Mouse (Mus musculus) bone marrow macrophage, adult 2 months (primary cell): ENCODE results near the gene Fam131c. TPM values are rescaled to one million over a fixed set of nuclear protein-coding genes. Genes with fewer than 3 reads are reported as not detected.

Source experiments
- H3K27ac ChIP-seq: 2 replicates; pipeline ENCODE4 v1.5.1; 2012; ENCODE audit warnings: low read depth, low read length; ENCODE audit not compliant: insufficient read depth
- H3K4me1 ChIP-seq: 2 replicates; pipeline ENCODE4 v1.6.1; 2012; ENCODE audit warnings: low read length; ENCODE audit not compliant: control insufficient read depth, insufficient read depth
- H3K4me3 ChIP-seq: 2 replicates; pipeline ENCODE4 v1.5.1; 2012; ENCODE audit warnings: mild to moderate bottlenecking, low read length, moderate library complexity; ENCODE audit not compliant: insufficient read depth
- CTCF ChIP-seq: IDR thresholded peaks from 2 replicates; pipeline ENCODE4 v1.5.1; 2012; ENCODE audit warnings: low read depth, mild to moderate bottlenecking, low read length, moderate library complexity
- POLR2A ChIP-seq: IDR thresholded peaks from 2 replicates; pipeline ENCODE4 v1.6.1; 2012; ENCODE audit warnings: mild to moderate bottlenecking, low read depth, low read length, borderline replicate concordance
- polyA plus RNA-seq: library from polyadenylated mRNA; stranded (reverse); fragments of >200 nt; gene quantifications from 2 replicates; pipeline ENCODE4 v1.2.4, GENCODE M21; 2012; ENCODE audit not compliant: missing spikeins, insufficient read depth, insufficient read length

The Fam131c gene
- polyA plus RNA-seq, 1 experiment = not detected

DNA sequence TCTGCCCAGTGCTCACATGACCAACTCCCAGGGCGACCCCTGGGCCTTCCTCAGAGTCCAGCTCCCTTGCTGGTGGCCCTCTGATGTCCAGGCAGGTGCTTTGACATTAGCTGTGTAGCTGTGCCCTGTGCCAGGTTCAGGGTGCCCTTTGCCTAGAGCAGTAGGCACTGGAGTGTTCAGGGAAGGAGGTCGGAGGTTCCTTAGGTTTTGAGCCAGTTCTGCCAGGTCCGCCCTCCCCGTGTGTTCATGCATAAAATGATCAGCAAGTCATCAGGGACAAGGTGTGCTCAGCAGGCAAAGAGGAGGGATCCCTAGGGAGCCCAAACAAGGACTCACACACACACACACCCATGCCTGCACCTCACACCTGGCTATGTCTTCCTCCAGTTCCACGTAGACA is 15.0 kb upstream of the Fam131c start:
- TF ChIP-seq CTCF = no peak
- H3K4me1 ChIP-seq = no peaks in the 10 kb centered on the region
- no peak overlapping the region for H3K4me3 ChIP-seq
- no peak overlapping the region for H3K27ac ChIP-seq

DNA sequence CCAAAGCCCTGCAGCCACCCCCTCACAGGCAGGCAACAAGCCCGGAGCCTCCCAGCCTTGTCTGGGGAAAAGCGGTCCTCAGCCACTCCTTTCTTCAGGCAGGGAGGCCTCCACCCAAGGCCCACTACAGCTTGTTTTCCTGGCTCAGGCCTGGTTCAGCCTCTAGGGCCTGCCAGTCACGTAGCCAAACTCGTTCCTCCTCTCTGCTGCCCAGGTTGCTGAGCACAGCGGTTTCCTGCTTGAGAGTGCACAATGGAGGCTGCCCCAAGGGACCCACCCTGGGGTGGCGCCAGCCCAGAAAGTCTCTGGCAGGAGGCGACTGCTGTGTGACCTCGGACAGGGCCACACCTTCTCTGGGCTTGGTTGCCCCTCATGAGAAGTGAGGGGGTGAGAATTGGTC is 14.2 kb upstream of the Fam131c start:
- no peaks in the 10 kb centered on the region for H3K4me1 ChIP-seq
- no peak overlapping the region for H3K27ac ChIP-seq
- TF ChIP-seq POLR2A (no peak), CTCF (no peak)
- H3K4me3 ChIP-seq = no peak overlapping the region

DNA sequence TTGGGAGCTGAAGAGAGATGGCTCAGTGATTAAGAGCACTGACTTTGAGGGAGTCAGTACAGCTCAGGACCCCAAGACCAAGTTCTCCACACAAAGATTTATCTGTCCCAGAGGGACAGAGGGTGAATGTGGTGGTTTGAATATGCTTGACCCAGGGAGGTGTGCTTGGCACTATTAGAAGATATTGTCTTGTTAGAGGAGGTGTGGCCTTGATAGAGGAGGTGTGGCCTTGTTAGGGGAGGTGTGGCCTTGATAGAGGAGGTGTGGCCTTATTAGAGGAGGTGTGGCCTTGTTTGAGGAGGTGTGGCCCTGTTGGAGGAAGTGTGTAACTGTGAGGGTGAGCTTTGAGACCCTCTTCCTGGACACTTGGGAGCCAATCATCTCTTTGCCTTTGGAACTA is 10.2 kb upstream of the Fam131c start:
- Histone ChIP-seq H3K27ac (no peak overlapping the region), H3K4me3 (no peak overlapping the region), H3K4me1 (no peaks in the 10 kb centered on the region)
- TF ChIP-seq CTCF (no peak), POLR2A (no peak)

DNA sequence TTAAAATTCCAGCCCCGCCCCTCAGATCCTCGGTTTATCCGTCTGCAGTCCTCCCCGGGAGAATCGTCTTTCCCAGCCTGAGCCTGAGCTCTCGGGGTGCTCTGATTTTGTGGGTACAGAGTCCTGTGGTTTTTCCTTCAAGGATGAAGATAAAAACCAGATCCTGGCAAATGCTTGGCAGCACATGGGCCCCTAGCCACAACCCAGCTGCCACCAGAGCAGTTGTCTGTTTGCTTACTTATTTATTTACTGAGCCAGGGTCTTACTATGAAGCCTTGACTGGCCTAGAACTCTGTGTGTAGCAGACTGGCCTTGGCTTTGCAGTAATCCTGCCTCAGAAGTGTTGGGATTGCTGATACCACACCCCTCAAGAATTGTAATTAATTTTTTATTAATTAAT is 8.8 kb upstream of the Fam131c start:
- Histone ChIP-seq H3K4me1 (no peaks in the 10 kb centered on the region), H3K4me3 (no peak overlapping the region), H3K27ac (no peak overlapping the region)
- TF ChIP-seq POLR2A = no peak
- no peak for TF ChIP-seq CTCF

DNA sequence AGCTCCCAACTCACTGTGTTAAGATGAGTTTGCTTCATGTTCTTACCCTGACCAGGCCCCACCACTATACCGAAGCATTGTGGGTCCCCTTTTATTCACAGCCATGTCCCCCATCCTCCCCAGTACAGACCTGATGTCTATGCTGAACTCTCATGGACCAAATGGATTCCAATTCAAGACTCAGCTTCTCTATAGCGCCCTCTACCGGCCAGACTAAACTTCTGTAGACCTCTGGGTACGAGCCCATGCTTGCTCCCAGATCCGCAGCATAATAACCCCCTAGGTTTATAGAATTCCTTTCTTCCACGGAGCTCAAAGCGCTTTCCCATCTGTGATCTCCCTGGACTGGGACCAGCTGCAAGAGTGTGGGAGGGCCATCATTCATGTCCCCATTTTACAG is 7.2 kb upstream of the Fam131c start:
- H3K4me3 ChIP-seq = no peak overlapping the region
- TF ChIP-seq POLR2A (no peak), CTCF (peak; percentile 68)
- H3K4me1 ChIP-seq = no peaks in the 10 kb centered on the region
- no peak overlapping the region for H3K27ac ChIP-seq

DNA sequence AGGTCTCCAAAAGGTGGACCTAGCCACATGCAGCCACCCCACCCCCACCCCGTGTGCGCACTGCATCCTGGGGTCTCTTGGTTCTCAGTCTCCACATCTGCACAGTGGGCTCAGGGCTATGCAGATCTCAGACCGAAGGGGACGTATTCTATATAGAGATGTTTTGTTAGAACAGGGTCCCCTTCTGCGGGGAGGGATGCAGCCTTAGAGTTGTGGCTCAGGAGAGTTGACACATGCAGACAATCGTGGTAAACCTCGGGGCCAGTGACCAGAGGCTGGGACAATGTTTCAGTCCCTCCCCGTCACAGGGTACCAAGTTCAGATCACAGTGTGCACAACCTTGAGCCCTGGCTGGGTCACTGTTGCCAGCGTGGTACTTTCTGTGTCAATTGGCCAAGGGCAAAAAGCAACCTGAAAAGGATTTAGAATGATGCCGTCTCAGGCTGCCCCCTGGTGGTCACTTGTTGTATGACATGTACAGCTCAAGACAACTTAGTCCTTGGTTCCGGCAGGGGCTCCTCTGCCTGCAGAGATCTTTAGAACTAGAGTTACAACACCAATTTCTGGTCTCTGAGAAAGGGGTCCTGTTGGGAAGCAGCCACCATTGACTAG is 5.0 kb upstream of the Fam131c start:
- H3K4me3 ChIP-seq = no peak overlapping the region
- no peak for TF ChIP-seq POLR2A
- TF ChIP-seq CTCF = peak; percentile 69
- no peak overlapping the region for H3K27ac ChIP-seq
- H3K4me1 ChIP-seq = no peaks in the 10 kb centered on the region

DNA sequence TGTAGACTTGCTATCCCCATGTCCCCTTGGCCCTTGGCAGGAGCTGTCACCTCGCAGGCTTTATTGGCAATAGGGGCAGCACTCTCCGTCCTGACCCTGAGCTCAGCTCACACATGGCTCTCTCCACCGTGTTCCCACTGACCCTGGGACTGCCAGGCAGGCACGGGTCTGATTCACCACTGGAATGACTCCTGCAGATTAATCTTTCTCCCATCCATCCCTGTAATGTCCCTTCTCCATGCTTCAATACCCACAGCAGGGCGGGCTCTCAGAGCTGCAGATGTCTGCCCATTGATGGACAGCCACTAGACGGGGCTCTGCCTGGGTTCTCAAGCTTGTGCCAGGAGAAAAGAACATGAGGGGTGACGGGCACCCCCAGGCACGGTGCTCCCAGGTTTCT is 2.9 kb upstream of the Fam131c start:
- TF ChIP-seq POLR2A = no peak
- TF ChIP-seq CTCF = no peak
- H3K4me3 ChIP-seq = no peak overlapping the region
- H3K27ac ChIP-seq = no peak overlapping the region
- no peaks in the 10 kb centered on the region for H3K4me1 ChIP-seq

DNA sequence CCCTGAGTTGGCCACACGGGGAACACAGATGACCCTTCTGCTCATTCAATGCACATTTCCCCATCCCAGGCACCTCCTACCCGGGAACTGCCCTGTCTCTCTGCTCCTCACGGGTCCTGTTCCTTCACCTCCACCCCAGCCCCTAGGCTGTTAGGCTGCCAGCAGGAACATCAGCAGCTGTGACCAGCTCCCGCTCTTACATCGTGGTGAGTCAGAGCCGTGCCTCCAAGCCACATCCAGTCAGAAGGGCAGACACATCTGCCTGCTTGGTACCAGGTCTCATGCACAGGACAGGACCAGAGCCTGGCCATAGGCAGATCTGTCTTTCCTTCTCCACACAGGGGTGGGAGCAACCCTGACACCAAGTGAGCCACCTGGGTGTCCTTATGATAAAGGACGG is 2.1 kb upstream of the Fam131c start:
- H3K4me3 ChIP-seq = no peak overlapping the region
- no peak for TF ChIP-seq CTCF
- no peak for TF ChIP-seq POLR2A
- H3K4me1 ChIP-seq = no peaks in the 10 kb centered on the region
- no peak overlapping the region for H3K27ac ChIP-seq

DNA sequence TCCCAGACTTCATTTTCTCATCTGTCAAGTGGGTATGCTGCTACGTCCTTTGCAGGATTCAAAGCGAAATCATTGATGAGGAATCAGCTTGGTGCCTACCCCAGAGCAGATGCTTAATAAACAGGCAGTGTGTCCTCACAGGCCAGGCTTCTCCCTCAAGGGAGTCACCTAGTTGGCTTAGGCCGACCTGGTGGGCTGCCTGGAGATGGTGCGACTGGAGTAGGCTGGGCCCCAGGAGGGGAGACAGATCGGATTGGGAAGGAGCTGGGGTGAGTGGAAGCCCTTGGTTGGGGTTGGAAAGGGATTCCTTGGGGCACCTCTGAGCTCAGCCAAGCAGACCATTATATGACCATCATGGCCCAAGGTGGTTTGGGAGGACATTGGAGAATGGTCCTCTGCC is 4.4 kb downstream of the Fam131c start:
- no peak overlapping the region for H3K27ac ChIP-seq
- H3K4me3 ChIP-seq = no peak overlapping the region
- no peaks in the 10 kb centered on the region for H3K4me1 ChIP-seq
- TF ChIP-seq CTCF (no peak), POLR2A (no peak)

DNA sequence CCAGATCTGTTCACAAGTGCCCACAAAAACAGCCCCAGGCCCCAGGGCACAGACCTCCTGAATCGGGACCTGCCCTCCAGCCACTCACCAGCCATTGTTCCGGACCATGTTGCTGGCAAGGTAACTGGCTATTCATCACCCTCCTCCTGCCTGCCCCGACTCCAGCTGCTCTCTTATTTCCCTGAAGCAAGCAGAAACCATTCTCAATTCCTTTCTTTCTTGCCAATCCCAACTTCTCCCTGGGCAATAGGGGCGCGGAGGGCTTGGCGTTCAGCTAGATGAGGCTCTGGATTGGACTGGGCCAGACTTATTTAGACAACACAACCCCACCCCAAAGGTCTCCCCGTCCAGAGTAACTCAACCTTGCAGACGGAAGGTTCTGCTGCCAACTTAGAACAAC is 11.7 kb downstream of the Fam131c start:
- H3K27ac ChIP-seq = no peak overlapping the region
- no peak for TF ChIP-seq POLR2A
- TF ChIP-seq CTCF = no peak
- no peak overlapping the region for H3K4me3 ChIP-seq
- no peaks in the 10 kb centered on the region for H3K4me1 ChIP-seq

DNA sequence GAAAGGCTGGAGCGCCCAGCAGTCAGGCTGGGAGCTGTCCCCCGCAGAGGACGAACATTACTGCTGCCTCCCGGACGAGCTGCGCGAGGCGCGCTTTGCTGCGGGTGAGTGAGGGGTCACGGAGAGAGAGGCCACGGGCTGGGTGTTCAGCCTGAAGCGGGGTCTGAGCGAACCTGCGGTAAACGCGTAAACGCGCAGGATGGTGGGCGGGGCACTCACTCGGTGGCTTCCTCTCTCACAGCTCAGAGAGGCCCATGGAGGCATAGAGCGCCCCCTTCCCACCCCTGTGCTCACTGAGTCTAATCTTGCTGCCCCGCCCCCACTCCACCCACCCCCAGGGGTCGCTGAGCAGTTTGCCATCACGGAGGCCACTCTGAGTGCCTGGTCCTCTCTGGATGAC is 14.4 kb downstream of the Fam131c start:
- TF ChIP-seq CTCF (no peak), POLR2A (no peak)
- H3K4me3 ChIP-seq = peak overlapping the region; percentile 26
- no peak overlapping the region for H3K27ac ChIP-seq
- no peaks in the 10 kb centered on the region for H3K4me1 ChIP-seq
